Mouse (Mus musculus) testis, adult 2 months (tissue): ENCODE results near the gene Atrnl1.

Source experiments
- CTCF ChIP-seq: fragments of 200-500 bp; IDR thresholded peaks from 2 replicates; pipeline ENCODE4 v1.5.1; 2012; ENCODE audit warnings: low read depth, mild to moderate bottlenecking, inconsistent platforms, low read length, moderate library complexity; ENCODE audit not compliant: control insufficient read depth, insufficient read depth, insufficient replicate concordance
- POLR2A ChIP-seq: fragments of 200-500 bp; IDR thresholded peaks from 2 replicates; pipeline ENCODE4 v1.6.1; 2012; ENCODE audit warnings: low read depth, mild to moderate bottlenecking, inconsistent platforms, low read length, moderate library complexity; ENCODE audit not compliant: control insufficient read depth

DNA sequence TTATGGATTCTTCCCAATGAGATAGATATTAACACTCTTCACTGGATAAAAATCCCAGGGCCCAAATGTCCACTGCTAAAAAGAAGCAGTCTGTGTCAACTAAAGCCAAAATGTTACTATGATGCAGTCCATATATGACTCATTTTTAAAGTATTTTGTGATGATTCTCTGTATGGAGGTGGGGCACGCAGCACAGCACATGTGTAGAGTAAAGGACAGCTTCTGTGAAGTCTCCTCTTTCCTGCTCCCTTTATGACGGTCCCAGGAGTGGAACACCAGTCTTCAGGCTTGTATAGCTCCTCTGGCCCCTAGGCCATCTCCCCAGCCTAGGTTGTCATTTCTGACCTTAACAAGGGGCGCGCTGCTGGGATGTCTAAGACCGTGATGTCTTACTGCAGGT, 434.0 kb downstream of the Atrnl1 start:
- TF ChIP-seq POLR2A (no peak), CTCF (no peak)
